Comparison of ENCODE assay signal across 18 mouse cellular contexts in the genomic region with DNA sequence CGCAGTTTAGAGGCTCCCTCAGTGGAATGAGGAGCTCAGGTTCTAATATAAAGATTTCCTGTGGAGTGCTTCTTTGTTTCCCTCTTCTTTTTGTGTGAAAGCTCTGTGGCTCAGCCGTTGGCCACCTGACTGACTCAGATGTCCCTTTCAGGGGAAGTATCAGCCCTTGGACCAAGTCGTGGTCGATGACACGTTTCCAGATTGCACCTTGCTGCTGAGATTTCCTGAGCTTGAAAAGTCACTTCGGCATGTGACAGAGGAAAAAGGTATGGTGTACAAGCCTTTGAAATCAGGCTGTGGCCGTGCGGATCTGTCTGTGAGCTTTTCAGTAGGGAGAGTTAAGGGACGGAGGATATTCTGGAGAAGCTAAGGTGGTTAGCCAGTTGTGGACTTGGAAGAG.
"Had no signal": no experiment of that assay in that cellular context is flagged by ENCODE, and none has a peak within 500 bp of the region (broad histone marks: within the 10 kb centered on the region; RNA-seq: fewer than 3 reads in every experiment).

No protein-coding gene starts in this region.

- H3K4me1 ChIP-seq: liver, embryonic 15.5 days; midbrain, embryonic 12.5 days; neural tube, embryonic 13.5 days had no signal

- H3K4me2 ChIP-seq: liver, embryonic 15.5 days; lung, embryonic 14.5 days; midbrain, embryonic 12.5 days; neural tube, embryonic 13.5 days; neural tube, embryonic 15.5 days had no signal

- H3K4me3 ChIP-seq: liver, embryonic 15.5 days; midbrain, embryonic 12.5 days; myocyte; neural tube, embryonic 13.5 days; neural tube, embryonic 15.5 days had no signal

- H3K9me3 ChIP-seq: liver, embryonic 15.5 days; midbrain, embryonic 12.5 days; neural tube, embryonic 13.5 days; neural tube, embryonic 15.5 days had no signal

- H3K36me3 ChIP-seq: neural tube, embryonic 15.5 days had no signal

- DNase-seq: liver, postnatal 0 days; lung, embryonic 14.5 days; lung, postnatal 10 days; lung, postnatal 4 days; retina, postnatal 1 day; right cerebral cortex, adult 18-20 months; right cerebral cortex, postnatal 25 days; right cerebral cortex, postnatal 4 days; spleen, adult 18-20 months; thymus, adult 18-20 months; thymus, postnatal 14 days; thymus, postnatal 36 days had no signal

- H3K9ac ChIP-seq: liver, embryonic 15.5 days; liver, postnatal 0 days; lung, embryonic 14.5 days; midbrain, embryonic 12.5 days; neural tube, embryonic 13.5 days; neural tube, embryonic 15.5 days had no signal

- ATAC-seq: liver, postnatal 0 days; midbrain, embryonic 16.5 days had no signal

- H3K27ac ChIP-seq: liver, embryonic 15.5 days; midbrain, embryonic 12.5 days; neural tube, embryonic 13.5 days; neural tube, embryonic 15.5 days had no signal

- H3K27me3 ChIP-seq: liver, embryonic 15.5 days; midbrain, embryonic 12.5 days; neural tube, embryonic 13.5 days; neural tube, embryonic 15.5 days had no signal
